Mouse (Mus musculus) cerebellum, adult (tissue): ENCODE results near the gene Tnip2.

Experiments used
- ATAC-seq: cut with Nextera tagmentation; 2 replicates; pipeline ENCODE4 v1.9.2; 2017; ENCODE audit warnings: mild to moderate bottlenecking, moderate library complexity, mixed read lengths; ENCODE audit not compliant: insufficient number of reproducible peaks, low FRiP score, low TSS enrichment

Tnip2 gene

DNA sequence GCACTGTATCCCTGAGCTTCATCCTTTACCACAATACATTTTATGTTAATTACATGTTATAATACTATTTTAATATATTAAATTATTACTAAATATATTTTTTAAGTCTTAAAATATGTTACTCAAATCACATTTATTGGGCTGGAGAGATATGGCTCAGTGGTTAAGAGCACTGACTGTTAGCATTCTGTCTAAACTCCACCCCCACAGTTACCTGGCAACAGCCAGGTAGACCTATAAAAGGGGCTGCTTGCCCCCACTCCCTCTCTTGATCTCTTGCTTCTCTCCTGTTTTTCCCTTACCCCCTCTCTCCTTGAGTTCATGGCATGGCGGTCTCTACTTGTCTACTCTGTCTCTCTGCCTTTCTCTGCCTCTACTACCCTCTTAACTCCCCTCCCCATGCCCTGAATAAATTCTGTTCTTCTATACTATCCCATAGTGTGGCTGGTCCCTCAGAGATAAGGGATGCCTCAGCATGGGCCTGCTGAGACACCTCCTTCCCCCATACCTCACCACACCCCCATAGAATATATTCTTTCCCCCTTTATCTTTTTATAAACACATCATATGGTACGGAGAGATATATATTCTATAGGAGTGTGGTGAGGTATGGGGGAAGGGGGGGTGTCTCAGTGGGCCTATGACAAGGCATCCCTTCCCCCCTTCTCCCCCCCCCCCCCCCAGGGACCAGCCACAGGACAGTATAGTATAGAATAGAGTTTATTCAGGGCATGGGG is 45.6 kb downstream of the Tnip2 start:
- no peak for ATAC-seq

DNA sequence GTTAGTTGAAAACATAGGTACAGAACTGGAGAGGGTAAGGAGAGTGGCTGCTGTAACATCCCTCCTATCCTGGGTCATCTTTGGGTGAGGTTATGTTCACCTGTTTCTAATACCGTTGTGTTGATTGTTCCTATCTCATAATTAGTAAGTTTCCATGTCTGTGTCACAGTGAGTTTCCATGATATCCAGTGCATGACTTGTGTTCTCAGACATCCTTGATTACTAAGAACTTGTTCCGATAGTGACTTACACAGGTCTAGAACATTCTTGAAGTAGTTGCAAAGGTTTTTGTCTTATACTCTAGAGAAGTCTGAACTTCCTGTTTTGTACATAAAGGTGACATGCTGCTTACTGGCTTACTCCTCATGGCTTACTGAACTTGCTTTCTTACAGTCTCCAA is 47.1 kb downstream of the Tnip2 start:
- ATAC-seq, result no peak

DNA sequence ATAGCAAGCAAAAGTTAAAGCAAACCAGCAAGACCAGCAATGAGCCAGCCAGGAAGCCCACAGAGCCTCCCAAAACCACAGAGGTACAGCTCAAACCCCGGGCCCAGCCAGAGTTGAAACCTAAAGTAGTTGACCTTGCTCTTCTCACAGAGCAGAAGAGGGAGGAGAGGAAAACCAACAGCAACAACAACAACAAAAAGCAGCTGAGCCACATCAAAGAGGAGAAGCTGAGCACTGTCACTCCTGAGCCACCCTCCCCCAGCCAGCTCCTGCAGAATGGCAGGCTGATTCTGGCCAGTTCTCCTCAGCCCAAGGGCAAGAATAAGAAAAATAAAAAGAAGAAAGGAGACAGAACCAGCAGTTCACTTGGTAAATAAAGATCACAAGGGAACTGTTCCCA is 47.7 kb downstream of the Tnip2 start:
- ATAC-seq, result no peak

DNA sequence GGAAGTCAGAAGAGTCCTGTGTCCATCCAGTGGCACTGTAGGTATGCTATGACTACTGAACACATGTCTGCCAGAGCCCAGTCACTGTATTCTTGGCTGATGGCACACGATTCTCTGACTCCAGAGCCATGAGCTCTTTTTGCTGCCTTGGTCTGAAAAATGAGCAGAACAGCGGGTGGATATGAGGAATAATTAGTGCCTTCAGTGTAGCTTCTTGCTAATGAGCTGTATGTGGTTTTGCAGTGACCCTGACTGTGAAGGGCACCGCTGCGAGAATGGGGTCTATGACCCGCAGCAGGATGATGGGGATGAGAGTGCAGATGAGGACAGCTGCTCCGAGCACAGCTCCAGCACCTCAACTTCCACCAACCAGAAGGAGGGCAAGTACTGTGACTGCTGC is 52.0 kb downstream of the Tnip2 start:
- no peak for ATAC-seq

DNA sequence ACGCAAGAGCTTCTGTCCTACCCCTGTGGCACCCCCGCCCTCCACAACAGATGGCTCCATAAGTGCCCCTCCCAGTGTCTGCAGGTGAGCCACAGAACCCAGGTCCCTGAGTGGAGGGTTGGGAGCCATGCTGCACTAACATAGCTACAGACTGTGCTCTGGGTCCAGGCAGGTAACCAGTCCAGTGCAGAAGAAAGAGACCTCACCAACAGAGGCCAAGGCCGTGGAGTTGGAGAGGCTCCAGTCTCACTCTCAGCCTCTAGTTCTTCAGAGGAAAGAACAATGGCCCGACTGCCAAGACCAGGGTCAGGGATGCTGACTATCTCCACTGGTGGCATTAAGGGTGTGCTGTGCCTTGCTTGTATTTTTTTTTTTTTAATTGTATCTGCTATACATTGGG is 52.5 kb downstream of the Tnip2 start:
- ATAC-seq, result no peak

DNA sequence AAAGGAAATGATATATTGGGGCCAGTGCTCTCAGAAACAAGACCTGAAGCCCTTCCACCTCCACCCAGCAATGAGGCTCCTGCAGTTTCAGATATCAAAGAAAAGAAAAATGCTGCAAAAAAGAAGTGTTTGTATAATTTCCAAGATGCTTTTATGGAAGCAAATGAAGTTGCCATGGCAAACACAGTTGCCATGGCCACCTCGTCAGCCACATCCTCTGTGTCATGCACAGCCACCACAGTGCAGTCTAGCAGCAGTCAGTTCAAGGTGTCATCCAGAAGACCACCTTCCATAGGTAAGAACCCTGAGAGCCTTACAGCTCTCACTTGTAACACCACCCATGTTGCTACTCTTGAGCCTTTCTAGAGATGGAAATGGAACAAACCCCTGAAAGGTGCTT is 54.8 kb downstream of the Tnip2 start:
- ATAC-seq, result no peak

DNA sequence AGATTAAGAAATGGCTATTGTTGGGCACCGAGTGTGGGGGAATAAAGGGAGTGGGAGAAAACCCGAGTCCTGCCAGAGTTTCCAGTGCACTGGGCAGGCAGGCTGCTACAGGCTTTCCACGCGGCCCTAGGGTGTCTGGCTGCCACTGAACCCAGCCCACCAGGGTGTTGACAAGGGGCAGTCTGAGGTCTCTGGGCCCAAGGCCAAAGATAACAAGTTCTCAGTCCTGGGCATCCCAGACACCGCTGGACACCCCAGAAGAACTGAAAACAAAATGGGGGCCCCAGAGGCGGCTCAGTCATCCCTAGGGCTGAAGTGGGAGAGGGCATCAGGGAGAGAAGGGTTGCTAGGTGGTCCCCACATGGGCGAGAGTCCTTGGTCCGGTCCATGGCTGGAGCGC is 67.6 kb downstream of the Tnip2 start:
- no peak for ATAC-seq
